Mouse (Mus musculus) natural killer cell, adult 2 months (primary cell): ENCODE measurements around the gene Fpgs.

Experiments used
- DNase-seq, 2 experiments: peaks; one replicate each; pipeline ENCODE4 v3.0.0; 2022; ENCODE audit warnings: low spot score in 2 of 2

Gene Fpgs

DNA sequence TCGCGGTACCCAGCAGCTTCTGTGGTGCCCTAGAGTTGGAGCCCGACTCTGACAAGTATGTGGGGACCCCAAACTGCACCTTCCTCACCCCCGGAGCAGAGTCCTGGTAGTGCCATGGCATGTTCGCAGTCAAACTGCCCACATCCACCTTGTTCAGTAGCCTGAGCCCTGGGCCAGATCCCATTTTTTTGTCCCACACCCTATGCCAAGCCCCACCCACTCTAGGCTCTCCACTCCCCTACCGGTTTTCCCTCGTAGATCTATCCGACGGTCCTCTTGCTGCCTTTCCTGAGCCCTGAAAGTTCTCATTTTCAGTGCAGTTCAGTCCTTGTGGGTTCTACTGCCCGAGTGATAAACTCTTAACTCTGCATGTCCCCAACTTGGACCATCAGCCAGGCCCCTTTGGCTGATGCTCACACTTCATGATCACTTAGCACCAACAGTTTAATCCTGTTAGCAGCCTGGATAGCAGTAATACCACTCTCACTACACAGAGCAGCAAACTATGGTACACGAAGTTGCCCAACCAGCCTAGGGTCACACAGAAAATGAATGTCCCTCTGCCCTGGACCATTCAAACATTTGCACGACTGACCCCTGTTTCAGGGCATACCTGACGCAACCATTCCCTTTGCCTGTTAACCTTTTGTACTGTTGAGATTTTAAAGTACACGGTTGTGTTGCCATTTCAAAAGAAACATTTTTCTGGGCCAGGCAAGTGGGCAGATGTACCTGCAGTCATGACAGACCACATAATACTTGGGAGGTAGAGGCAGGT, 2.8 kb downstream of the Fpgs start:
- no peak for DNase-seq

DNA sequence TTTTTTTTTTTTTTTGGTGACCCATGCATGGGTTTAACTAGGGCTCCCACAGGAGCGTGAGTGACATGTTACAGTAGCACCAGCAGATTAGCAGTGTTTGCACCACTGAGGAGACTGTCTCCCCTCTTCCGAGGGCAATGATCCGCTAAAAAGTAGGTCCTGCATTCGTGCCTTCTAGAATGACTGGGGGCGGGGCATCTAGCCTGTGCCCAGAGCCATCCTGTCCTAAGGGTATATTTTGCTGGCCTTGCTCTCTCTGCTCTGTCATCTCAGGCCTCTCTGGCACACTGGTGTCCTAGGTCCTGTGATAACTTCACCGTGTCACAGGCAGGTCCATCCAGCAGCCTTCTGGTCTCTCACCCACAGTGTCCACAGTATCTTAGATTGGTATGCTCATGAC, 4.3 kb downstream of the Fpgs start:
- DNase-seq, result no peak

DNA sequence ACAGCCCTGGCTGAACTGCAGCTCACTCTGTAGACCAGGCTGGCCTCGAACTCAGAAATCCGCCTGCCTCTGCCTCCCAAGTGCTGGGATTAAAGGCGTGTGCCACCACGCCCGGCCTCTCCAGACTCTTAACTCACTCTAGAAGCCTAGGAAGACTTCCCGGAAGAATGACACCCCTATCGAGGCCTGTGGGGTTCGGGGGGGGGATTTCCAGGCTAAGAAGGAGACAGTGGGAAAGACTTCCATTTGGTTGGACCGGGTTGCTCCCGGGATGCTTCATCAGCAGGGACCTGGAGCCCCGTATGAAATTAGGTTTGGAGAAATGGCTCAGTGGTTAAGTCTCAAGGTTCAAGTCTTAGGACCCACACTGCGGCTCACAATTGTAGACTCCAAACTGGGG, 9.3 kb downstream of the Fpgs start:
- no peak for DNase-seq

DNA sequence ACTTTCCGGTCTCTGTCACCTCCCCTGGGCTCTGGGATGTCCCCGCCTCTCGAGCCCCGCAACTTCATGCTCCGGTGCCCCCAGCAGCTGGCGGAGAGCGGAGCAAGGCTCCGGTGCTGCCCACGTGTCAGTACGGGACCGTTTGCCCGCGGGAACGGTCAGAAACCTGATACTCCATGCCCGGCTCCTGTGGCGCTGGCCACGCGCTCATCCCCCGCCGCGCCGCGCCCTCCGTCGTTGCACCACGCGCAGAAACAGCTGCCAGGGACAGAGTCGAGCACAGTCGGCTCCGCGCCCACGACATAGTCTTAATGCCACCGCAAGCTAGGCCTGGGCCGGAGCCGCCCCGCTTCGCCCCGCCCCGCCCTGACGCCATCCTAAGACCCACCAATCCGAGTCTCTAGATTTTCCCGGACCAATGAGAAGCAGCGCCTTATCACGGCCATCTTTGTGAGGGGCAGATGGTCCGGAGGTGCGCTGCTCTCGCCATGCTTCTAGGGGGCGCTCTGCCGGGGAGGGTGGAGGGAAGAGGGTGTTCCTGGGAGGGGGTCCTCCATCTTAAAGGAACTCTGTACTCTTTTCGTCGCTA, 10.0 kb downstream of the Fpgs start:
- DNase-seq, result peak; percentile 92 to 95

DNA sequence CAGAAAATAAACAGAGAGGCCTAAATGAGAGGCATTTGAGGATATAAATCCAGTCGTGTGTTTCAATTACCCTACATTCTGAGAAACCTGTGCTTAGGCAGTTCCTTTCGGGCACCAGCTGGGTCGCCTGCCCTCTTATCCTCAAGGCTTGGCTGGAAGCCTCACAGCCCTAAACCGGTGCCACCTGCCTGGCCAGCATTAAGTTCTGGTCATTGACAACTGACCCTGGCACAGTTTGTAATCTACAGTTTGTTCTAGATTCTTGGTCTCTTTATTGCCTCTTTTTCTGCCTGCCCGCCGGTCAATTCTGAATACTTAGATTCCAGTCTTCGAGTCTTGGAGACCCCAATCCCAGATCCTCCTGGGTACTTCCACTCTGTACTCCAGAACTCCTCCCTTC, 10.7 kb downstream of the Fpgs start:
- no peak for DNase-seq

DNA sequence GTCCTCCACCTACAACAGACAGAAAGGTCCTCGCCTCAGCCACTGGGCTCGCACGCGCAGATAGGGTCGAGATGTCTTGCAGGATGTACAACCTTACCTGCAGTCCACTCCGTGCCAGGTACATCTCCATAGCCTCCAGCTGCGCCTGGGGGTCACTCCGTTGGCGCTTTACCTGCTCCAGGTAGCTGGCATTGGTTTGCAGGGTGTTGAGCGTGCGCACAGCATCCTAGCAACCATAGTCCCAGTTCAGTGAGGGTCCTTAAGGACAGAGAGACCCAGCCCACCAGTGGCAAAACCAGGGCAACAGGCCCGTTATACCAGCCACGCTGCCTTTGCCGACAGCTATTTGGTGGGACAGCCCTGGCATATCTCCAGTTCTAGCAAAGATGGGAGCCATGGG, 11.4 kb downstream of the Fpgs start:
- DNase-seq, result no peak

DNA sequence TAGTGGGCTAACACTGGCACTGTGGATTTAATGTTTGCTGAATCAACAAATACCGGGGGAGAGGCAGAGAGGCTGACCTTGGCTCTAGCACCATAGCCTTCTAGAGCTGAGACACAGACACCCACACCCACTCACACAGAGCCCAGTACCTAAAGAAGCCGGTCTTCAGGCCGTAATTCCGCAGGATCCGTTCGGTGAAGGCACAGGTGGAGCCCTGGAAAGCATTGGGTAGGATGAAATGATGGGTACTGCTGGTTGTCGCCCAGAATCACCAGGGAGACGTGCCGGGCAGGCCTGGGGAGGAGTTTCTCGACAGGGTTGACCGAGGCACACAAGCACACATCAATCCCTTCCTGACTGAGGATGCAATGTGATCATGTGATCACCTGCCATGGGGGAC, 12.9 kb downstream of the Fpgs start:
- DNase-seq, result no peak

DNA sequence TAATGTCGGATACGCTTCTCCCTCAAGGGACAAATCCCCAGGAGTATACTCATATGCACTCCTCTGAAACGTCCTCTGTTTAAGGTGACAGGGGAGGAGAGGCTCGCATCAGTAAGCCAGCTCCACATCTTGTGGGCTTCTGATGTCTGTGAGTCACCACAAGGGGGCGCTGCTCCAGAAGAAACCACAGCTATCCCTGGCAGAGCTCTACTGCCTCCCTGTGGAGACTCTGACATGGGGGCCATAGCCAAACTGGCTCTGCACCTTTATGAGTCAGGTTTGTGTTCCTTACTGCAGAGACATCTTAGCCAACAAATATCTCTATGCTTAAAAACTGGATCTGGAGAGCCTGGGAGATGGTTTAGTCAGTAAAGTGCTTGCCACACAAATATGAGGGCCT, 14.5 kb downstream of the Fpgs start:
- peak; percentile 88 to 93 for DNase-seq

DNA sequence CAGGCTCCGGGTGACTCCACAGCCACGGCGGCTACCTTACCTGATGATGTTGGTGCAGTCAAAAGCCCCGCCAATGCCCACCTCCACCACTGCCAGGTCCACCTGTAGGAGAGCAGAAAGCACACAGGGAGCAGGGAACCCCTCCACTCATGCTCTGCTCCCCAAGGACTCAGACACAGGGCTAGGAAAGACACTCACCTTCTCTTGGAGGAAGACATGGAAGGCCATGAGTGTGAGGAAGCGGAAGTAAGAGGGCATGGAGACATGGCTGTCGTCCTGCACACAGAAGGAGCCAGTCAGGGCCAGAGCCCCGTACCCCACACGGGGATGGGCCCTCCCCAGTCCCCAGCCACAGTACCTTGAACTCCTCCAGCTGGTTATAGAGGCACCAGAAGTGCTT, 16.4 kb downstream of the Fpgs start:
- no peak for DNase-seq

DNA sequence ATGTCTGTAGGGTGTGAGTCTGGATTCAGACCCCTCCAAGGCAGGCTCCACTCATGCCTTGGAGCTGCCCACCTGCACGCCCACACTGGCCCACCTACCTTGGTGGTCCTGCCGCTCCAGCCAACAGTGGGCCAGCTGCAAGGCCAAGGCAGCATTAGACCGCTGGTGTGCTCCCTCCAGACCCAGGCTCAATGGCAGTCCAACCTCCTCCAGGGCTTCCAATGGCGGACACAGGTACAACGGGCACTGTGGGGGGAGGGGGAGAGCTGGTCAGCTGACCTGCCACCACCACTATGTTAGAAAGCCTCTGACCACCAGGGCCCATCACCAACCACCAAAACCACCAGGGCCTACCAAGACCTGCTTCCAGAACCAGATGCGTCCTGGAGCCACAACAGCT, 17.3 kb downstream of the Fpgs start:
- no peak for DNase-seq

DNA sequence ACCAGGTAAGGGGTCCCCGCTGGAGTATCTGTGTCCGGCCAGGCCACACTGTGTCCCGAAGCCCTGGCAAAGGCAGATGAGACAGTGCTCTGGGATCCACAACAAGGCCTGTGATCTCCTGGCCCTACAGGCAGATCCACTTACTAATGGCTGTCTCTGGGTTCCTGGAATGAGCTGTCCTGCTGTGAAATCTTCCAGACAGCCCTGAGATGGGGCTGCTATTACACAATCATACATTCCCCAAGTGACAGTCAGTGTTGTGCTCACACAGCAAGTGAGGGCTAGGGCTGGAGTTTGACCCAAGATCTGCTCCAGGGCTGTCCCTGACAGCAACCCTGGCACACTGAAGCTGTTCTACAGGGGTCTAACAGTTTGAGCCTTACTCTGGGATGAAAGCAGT, 18.1 kb downstream of the Fpgs start:
- DNase-seq, result no peak

DNA sequence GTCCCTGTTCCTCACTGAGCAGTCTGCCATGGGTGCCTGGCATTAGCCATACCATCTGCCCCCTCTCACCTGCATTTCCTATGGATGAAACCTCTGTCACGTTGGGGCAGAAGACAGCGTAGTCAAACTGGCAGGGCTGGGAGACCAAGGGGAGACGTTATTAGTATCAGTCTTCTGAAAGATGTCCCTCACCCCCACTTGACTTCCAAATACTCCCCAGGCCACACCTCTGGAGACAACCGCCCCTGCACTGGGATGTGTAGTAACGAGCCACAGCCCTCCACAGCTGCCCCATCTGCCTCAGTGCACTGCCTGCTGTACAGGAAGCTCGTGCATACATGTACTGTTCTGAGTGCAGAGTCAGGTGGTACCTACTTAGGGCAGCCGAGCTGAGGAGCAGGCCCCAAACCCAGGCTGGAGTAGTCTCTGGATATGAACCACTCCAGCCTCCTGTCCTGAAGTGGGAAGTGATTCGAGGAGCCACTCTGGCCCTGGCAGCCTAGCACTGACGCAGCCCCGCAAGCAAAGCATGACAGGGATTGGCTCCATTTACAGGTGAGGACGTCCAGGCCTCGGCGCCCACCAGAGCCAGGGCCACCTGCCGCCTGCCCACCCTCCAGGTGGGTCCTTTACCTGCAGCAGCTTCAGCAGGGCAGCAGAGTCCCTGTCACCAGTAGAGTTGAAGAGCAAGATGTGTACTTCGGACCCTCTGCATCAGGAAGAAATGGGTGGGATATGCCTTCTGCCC, 19.1 kb downstream of the Fpgs start:
- no peak for DNase-seq

DNA sequence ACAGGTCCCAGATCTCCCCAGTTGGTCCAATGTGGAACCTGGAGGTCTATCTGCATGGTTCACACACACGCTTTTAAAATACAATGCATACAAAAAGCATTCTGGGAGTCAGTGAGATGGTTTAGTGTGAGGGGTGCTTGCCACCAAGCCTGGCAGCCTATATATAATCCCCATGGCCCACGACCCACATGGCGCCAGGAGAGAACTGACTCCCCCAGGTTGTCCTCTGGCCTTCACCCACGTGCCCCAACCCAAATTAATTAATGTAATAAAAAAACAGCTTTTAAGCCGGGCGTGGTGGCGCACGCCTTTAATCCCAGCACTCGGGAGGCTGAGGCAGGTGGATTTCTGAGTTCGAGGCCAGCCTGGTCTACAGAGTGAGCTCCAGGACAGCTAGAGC, 20.2 kb downstream of the Fpgs start:
- DNase-seq, result no peak

DNA sequence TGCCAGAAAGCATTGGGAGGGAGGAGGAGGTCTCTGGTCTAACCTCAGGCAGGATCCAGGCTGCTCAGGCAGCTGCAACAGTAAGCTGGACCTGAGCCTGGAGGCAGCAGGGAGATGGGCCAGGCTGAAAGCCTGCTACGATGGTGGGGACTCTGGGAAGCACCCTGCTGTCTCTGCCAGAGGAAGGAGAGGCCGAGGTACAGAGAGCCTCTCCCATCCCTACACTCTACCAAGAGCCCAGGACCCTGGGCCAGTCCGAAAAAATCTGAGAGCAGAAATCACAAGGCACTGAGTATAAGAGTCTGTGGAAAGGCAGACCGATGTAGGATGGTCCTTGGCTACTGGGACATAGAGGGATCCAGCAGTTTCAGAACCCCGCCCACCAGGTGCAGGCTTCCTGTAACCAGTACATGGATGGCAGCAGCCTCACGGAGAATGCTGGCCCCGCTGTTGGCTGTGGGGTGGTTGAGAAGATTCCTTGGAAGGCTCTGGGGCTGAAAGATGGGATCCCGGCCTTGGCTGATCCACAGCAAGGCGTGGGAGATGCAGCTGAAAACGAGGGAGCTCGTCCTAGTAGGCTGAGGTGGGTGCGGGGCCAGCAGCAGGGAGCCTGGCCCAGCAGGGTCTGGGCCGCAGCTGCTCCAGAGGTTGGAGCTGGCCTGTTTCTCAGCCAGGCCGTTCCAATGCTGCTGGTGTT, 21.1 kb downstream of the Fpgs start:
- no peak for DNase-seq

DNA sequence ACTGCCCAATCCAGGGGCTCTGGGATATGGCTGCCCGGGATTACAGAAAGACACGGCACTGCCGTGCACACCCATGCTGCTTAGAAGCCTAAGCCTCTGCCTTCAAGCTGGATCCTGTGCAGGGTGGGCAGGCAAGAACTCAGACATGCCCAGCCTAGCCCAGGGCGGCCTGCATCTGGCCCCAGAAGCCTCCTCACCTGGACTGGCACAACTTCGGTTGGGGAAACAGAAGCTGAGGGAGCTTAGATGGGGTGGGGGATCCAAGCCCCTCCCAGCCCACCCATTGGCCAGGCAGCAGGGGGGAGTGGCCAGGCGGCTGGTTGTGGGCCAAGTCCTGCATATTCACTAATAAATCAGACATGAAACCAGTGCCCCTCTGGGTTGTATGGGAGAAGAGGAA, 22.2 kb downstream of the Fpgs start:
- no peak for DNase-seq

DNA sequence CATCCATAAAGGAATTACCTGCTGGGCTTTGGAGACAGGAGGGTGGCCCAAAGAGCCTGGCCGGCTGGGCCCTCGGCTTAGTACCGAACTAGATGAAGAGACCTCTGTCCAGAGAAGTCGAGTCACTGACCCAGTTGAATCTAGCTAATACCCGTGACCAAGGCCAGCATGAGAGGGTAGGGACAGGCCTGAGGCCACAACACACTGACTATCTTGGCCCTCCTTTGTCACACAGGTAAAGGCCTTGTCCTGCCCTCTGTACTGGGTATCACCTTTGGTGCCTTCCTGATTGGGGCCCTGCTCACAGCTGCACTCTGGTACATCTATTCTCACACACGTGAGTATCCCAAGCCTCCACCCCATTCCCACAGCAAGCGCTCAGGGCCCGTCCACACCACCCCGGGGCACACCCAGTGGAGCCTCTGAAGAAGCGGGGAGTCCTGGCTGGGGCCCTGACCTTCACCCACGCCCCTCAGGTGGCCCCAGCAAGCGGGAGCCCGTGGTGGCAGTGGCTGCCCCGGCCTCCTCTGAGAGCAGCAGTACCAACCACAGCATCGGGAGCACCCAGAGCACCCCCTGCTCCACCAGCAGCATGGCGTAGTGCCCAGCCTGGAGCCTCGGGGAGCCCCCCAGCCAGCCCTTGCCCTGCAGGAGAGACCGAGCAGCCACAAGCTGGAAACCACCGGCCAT, 22.8 kb downstream of the Fpgs start:
- no peak for DNase-seq

DNA sequence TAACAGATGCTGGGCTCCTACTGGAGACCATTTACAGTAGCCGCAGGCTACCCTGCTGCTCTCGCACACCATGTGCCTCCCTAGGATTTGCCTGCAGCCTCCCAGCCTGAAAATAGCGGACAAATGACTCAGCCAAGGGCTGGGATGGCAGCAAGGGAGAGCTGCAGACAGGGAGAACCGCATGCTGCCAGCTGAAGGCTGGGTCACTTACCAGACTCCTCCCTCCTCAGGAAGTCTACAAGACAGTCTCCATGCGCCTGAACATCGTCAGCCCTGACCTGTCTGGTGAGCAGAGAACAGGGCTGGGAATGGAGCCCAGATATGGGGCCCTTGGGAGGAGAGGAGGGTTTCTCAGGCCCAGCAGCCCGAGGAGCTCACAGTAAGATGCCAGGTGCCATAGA, 23.9 kb downstream of the Fpgs start:
- no peak for DNase-seq

DNA sequence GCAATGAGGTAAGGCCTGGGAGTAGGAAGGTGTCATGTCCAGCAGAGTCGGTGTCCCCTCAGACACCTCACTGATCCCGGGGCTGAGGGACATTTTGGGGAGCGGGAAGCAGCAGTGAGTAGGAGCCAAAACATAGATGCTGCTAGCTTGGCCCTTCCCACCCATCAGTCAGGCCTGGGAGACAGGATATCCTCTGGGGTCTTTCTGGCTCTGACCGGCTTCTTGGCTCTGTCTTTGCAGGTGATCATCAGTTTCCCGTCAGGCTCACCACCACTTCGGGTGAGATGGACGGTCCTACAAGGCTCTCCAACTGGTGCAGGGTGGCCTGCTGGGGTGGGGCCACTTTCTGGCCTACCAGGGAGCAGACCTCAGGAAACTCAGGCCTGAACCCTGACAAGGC, 26.3 kb downstream of the Fpgs start:
- DNase-seq, result no peak

DNA sequence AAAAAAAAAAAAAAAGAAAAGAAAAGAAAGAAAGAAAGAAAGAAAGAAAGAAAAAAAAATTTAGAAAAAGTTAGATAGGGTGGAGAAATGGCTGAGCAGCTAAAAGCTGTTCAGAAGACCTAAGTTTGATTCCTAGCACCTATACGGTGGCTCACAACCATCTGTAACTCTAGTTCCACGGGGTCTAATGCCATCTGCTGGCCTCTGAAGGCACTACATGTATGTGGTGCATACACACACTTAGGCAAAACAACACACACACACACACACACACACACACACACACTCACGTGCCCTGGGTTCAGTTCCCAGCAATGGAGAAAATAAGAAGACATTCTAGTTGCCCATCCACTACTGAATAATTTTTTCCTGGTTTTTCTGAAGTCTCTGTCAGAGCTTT, 27.1 kb downstream of the Fpgs start:
- no peak for DNase-seq

DNA sequence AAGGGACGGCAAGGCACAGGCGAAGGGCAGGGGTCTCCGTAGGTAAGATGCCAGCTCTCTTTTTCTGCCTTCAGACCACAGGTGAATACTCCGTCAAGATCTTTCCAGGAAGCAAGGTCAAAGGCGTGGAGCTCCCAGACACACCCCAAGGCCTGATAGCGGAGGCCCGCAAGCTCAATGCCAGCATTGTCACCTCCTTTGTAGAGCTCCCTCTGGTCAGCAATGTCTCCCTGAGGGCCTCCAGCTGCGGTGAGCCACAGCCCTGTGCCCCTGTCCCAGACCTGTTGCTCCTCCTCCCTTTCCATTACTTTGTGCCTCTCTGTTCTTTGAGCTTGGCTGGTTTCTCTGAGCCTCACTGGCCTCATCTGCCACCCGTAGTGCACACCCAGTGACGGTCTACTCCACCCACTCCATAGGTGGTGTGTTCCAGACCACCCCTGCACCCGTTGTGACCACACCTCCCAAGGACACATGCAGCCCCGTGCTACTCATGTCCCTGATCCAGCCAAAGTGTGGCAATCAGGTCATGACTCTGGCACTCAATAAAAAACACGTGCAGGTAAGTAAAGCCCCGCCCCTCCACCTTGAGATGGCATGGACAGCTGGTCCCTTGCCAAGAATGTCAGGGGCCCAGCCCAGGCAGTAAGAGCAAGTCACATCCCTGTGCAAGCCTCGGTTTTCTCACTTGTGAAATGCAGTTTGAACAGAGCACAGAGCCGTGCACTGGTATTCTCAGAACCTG, 30.6 kb downstream of the Fpgs start:
- no peak for DNase-seq

DNA sequence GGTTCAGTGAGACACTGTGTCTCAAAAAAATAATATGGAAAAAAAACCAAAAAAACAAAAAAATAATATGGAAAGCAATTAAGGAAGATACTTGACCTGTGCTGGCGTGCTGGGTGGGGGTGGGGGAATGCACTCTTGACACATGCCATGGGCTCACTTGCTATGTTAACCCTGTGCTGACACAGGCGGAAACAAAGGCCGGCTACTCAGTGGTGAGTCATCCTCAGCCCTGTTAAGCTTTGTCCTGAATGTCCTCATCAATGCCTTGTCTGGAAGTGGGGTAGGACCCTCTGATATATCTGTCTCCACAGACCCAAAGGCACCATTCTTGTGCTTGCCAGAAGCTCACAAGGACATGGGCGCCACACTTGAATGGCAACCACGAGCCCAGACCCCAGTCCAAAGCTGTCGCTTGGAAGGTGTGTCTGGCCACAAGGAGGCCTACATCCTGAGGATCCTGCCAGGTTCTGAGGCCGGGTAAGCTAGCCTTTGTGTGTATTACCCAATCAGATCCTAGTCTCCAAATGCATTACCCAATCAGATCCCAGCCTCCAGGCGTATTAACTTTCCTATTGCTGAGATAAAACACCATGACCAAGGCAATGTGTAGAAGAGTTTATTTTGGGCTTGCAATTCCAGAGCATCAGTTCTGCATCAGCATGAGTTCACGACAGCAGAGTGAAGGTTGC, 31.9 kb downstream of the Fpgs start:
- DNase-seq, result no peak
